Mouse (Mus musculus): Measurements from ENCODE around the gene Ackr2.

The Ackr2 gene

GRCm38 (mm10) chr9:121898245-121898644 is at the start of gene Ackr2:
TSS of gene Ackr2 (plus strand) at chr9:121898355.
- in situ Hi-C loops (cut with MboI, MseI), result no loop called here

- in situ Hi-C loops (cut with MboI, MseI), result loop anchor here (10.0 kb wide), 1 partner anchor 381 kb away; no protein-coding TSS in a partner anchor
Measured at GRCm38 (mm10) chr9:121854246-121854645, 43.9 kb upstream of the Ackr2 start.

GRCm38 (mm10) chr9:121856649-121857416 is 41.3 kb upstream of the Ackr2 start:
- in situ Hi-C loops (cut with MboI, MseI), result loop anchor here (10.0 kb wide), 1 partner anchor 378 kb away; no protein-coding TSS in a partner anchor

GRCm38 (mm10) chr9:121857474-121858152 is 40.5 kb upstream of the Ackr2 start:
- in situ Hi-C loops (cut with MboI, MseI), result loop anchor here (10.0 kb wide), 1 partner anchor 377 kb away; no protein-coding TSS in a partner anchor

- in situ Hi-C loops (cut with MboI, MseI), result loop anchor here (10.0 kb wide), 1 partner anchor 377 kb away; no protein-coding TSS in a partner anchor
Measured at GRCm38 (mm10) chr9:121858153-121858488, 40.0 kb upstream of the Ackr2 start, which contains the start of gene Higd1a. TSS of gene Higd1a (minus strand) at chr9:121858362.

- in situ Hi-C loops (cut with MboI, MseI), result loop anchor here (10.0 kb wide), 1 partner anchor 375 kb away; no protein-coding TSS in a partner anchor
Measured at GRCm38 (mm10) chr9:121859345-121859744, 38.8 kb upstream of the Ackr2 start.

GRCm38 (mm10) chr9:121860921-121861320 is 37.2 kb upstream of the Ackr2 start:
- in situ Hi-C loops (cut with MboI, MseI), result no loop called here

GRCm38 (mm10) chr9:121864837-121865236 is 33.3 kb upstream of the Ackr2 start:
- in situ Hi-C loops (cut with MboI, MseI), result no loop called here

- in situ Hi-C loops (cut with MboI, MseI), result no loop called here
Measured at GRCm38 (mm10) chr9:121865425-121866008, 32.6 kb upstream of the Ackr2 start.

GRCm38 (mm10) chr9:121867632-121868031 is 30.5 kb upstream of the Ackr2 start:
- in situ Hi-C loops (cut with MboI, MseI), result no loop called here

GRCm38 (mm10) chr9:121868236-121868635 is 29.9 kb upstream of the Ackr2 start:
- in situ Hi-C loops (cut with MboI, MseI), result no loop called here

GRCm38 (mm10) chr9:121869432-121869831 is 28.7 kb upstream of the Ackr2 start:
- in situ Hi-C loops (cut with MboI, MseI), result no loop called here

GRCm38 (mm10) chr9:121869973-121870515 is 28.1 kb upstream of the Ackr2 start:
- in situ Hi-C loops (cut with MboI, MseI), result no loop called here

GRCm38 (mm10) chr9:121872062-121872683 is 26.0 kb upstream of the Ackr2 start:
- in situ Hi-C loops (cut with MboI, MseI), result no loop called here

- in situ Hi-C loops (cut with MboI, MseI), result no loop called here
Measured at GRCm38 (mm10) chr9:121873578-121873977, 24.6 kb upstream of the Ackr2 start.

GRCm38 (mm10) chr9:121877052-121877740 is 21.0 kb upstream of the Ackr2 start:
- in situ Hi-C loops (cut with MboI, MseI), result no loop called here

GRCm38 (mm10) chr9:121880840-121881239 is 17.3 kb upstream of the Ackr2 start:
- in situ Hi-C loops (cut with MboI, MseI), result loop anchor here (5.0 kb wide), 1 partner anchor 106 kb away; no protein-coding TSS in a partner anchor

- in situ Hi-C loops (cut with MboI, MseI), result loop anchor here (5.0 kb wide), 1 partner anchor 106 kb away; no protein-coding TSS in a partner anchor
Measured at GRCm38 (mm10) chr9:121881301-121881700, 16.9 kb upstream of the Ackr2 start.

GRCm38 (mm10) chr9:121882015-121882457 is 16.1 kb upstream of the Ackr2 start:
- in situ Hi-C loops (cut with MboI, MseI), result loop anchor here (5.0 kb wide), 1 partner anchor 105 kb away; no protein-coding TSS in a partner anchor

- in situ Hi-C loops (cut with MboI, MseI), result no loop called here
Measured at GRCm38 (mm10) chr9:121889927-121890440, 8.2 kb upstream of the Ackr2 start.
